Mouse (Mus musculus): ENCODE data around the gene Slc39a8. TPM values are rescaled to one million over a fixed set of nuclear protein-coding genes. Genes with fewer than 3 reads are reported as not detected.

Slc39a8 gene
- total RNA-seq (2017) = 12.3 and 21.0 TPM in 2 replicates

- peak; percentile 93 to 95 for ATAC-seq (replicated peaks in 1 of 2; ENCODE audit: insufficient read depth in 1 of 2, low FRiP score in 2 of 2, low TSS enrichment in 1 of 2, low read depth in 1 of 2, poor library complexity in 2 of 2, severe bottlenecking in 2 of 2)
Observed at GRCm38 (mm10) chr3:135825016-135825753, at the start of gene Slc39a8. Gene Slc39a8 (plus strand): TSS chr3:135825279.

- ATAC-seq (replicated peaks in 1 of 2; ENCODE audit: insufficient read depth in 1 of 2, low FRiP score in 2 of 2, low TSS enrichment in 1 of 2, low read depth in 1 of 2, poor library complexity in 2 of 2, severe bottlenecking in 2 of 2) = no peak
Observed at GRCm38 (mm10) chr3:135785065-135785464, 40.0 kb upstream of the Slc39a8 start.

GRCm38 (mm10) chr3:135796117-135796516 is 29.0 kb upstream of the Slc39a8 start:
- no peak for ATAC-seq (replicated peaks in 1 of 2; ENCODE audit: insufficient read depth in 1 of 2, low FRiP score in 2 of 2, low TSS enrichment in 1 of 2, low read depth in 1 of 2, poor library complexity in 2 of 2, severe bottlenecking in 2 of 2)

- no peak for ATAC-seq (replicated peaks in 1 of 2; ENCODE audit: insufficient read depth in 1 of 2, low FRiP score in 2 of 2, low TSS enrichment in 1 of 2, low read depth in 1 of 2, poor library complexity in 2 of 2, severe bottlenecking in 2 of 2)
Observed at GRCm38 (mm10) chr3:135798241-135798640, 26.8 kb upstream of the Slc39a8 start.

- ATAC-seq (replicated peaks in 1 of 2; ENCODE audit: insufficient read depth in 1 of 2, low FRiP score in 2 of 2, low TSS enrichment in 1 of 2, low read depth in 1 of 2, poor library complexity in 2 of 2, severe bottlenecking in 2 of 2) = no peak
Observed at GRCm38 (mm10) chr3:135798665-135799064, 26.4 kb upstream of the Slc39a8 start.

GRCm38 (mm10) chr3:135814665-135815064 is 10.4 kb upstream of the Slc39a8 start:
- no peak for ATAC-seq (replicated peaks in 1 of 2; ENCODE audit: insufficient read depth in 1 of 2, low FRiP score in 2 of 2, low TSS enrichment in 1 of 2, low read depth in 1 of 2, poor library complexity in 2 of 2, severe bottlenecking in 2 of 2)

- no peak for ATAC-seq (replicated peaks in 1 of 2; ENCODE audit: insufficient read depth in 1 of 2, low FRiP score in 2 of 2, low TSS enrichment in 1 of 2, low read depth in 1 of 2, poor library complexity in 2 of 2, severe bottlenecking in 2 of 2)
Observed at GRCm38 (mm10) chr3:135815973-135816727, 8.9 kb upstream of the Slc39a8 start.

- 0 out of 4 replicates have a peak, but pooled peaks of 1 of the 2 experiments have one; percentile 17 for ATAC-seq (replicated peaks in 1 of 2; ENCODE audit: insufficient read depth in 1 of 2, low FRiP score in 2 of 2, low TSS enrichment in 1 of 2, low read depth in 1 of 2, poor library complexity in 2 of 2, severe bottlenecking in 2 of 2)
Observed at GRCm38 (mm10) chr3:135817124-135817523, 8.0 kb upstream of the Slc39a8 start.

GRCm38 (mm10) chr3:135824436-135824835 is 643 bp upstream of the Slc39a8 start:
- ATAC-seq (replicated peaks in 1 of 2; ENCODE audit: insufficient read depth in 1 of 2, low FRiP score in 2 of 2, low TSS enrichment in 1 of 2, low read depth in 1 of 2, poor library complexity in 2 of 2, severe bottlenecking in 2 of 2) = no peak

- peak; percentile 53 to 65 for ATAC-seq (replicated peaks in 1 of 2; ENCODE audit: insufficient read depth in 1 of 2, low FRiP score in 2 of 2, low TSS enrichment in 1 of 2, low read depth in 1 of 2, poor library complexity in 2 of 2, severe bottlenecking in 2 of 2)
Observed at GRCm38 (mm10) chr3:135825754-135826683, 940 bp downstream of the Slc39a8 start.

GRCm38 (mm10) chr3:135826684-135827249 is 1.7 kb downstream of the Slc39a8 start:
- no peak for ATAC-seq (replicated peaks in 1 of 2; ENCODE audit: insufficient read depth in 1 of 2, low FRiP score in 2 of 2, low TSS enrichment in 1 of 2, low read depth in 1 of 2, poor library complexity in 2 of 2, severe bottlenecking in 2 of 2)

GRCm38 (mm10) chr3:135828000-135828399 is 2.9 kb downstream of the Slc39a8 start:
- ATAC-seq (replicated peaks in 1 of 2; ENCODE audit: insufficient read depth in 1 of 2, low FRiP score in 2 of 2, low TSS enrichment in 1 of 2, low read depth in 1 of 2, poor library complexity in 2 of 2, severe bottlenecking in 2 of 2) = no peak

GRCm38 (mm10) chr3:135832496-135832895 is 7.4 kb downstream of the Slc39a8 start:
- no peak for ATAC-seq (replicated peaks in 1 of 2; ENCODE audit: insufficient read depth in 1 of 2, low FRiP score in 2 of 2, low TSS enrichment in 1 of 2, low read depth in 1 of 2, poor library complexity in 2 of 2, severe bottlenecking in 2 of 2)

- ATAC-seq (replicated peaks in 1 of 2; ENCODE audit: insufficient read depth in 1 of 2, low FRiP score in 2 of 2, low TSS enrichment in 1 of 2, low read depth in 1 of 2, poor library complexity in 2 of 2, severe bottlenecking in 2 of 2) = no peak; a peak in 1 of 4 replicates
Observed at GRCm38 (mm10) chr3:135832907-135833306, 7.8 kb downstream of the Slc39a8 start.

- no peak for ATAC-seq (replicated peaks in 1 of 2; ENCODE audit: insufficient read depth in 1 of 2, low FRiP score in 2 of 2, low TSS enrichment in 1 of 2, low read depth in 1 of 2, poor library complexity in 2 of 2, severe bottlenecking in 2 of 2)
Observed at GRCm38 (mm10) chr3:135834988-135835387, 9.9 kb downstream of the Slc39a8 start.

GRCm38 (mm10) chr3:135839535-135839934 is 14.5 kb downstream of the Slc39a8 start:
- no peak for ATAC-seq (replicated peaks in 1 of 2; ENCODE audit: insufficient read depth in 1 of 2, low FRiP score in 2 of 2, low TSS enrichment in 1 of 2, low read depth in 1 of 2, poor library complexity in 2 of 2, severe bottlenecking in 2 of 2)

- ATAC-seq (replicated peaks in 1 of 2; ENCODE audit: insufficient read depth in 1 of 2, low FRiP score in 2 of 2, low TSS enrichment in 1 of 2, low read depth in 1 of 2, poor library complexity in 2 of 2, severe bottlenecking in 2 of 2) = no peak
Observed at GRCm38 (mm10) chr3:135840185-135840584, 15.1 kb downstream of the Slc39a8 start.
